Comparison of ENCODE assay signal across 8 mouse cellular contexts in the genomic region with DNA sequence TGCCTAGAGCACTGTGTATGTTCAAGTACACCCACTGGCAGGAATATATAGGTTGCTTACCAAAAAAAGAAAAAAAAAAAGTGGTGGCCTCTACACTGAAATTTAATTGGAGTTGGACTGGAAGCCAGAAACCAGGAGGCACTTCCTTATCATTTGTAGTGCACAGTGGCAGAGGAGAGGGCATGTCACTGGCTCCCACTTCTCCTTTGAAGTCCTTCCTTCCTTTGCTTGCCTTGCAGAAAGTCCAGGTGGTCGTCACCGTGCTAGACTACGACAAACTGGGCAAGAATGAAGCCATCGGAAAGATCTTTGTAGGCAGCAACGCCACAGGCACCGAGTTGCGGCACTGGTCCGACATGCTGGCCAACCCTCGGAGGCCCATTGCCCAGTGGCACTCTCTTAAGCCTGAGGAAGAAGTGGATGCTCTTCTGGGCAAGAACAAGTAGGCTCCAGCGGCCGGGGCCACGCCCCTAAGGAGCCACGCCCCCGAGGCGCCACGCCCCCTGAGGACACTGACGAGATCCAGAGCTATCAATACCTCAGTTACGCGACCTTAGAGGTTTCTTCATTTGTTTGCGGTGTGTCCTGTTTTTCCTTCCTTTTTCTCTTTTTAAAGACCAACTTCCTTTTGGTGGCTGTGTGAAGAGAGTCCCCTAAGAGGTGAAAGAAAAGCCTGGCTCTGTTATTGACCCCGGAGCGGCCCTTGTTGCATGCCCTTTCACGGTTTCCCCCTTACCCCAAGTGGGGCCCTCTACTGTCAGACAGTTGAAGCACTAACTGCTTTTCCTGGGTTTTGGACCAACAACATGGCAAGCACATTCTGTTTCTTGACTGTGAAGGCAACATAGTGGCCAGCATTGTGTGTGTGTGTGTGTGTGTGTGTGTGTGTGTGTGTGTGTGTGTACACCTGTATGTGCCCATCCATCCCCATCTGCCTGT.
A peak's percentile ranks its signal among the peaks of the same experiment; 100 is the strongest.
DNase-seq lines count a peak whose midpoint lies in the region; ATAC-seq and TF ChIP-seq lines count a peak whose summit lies in the region.

No protein-coding gene starts in this region.

- H3K9me3 ChIP-seq in hindbrain, embryonic 12.5 days (replicated peaks): no peaks in the 10 kb centered on the region
- no peaks in the 10 kb centered on the region for H3K9me3 ChIP-seq in hindbrain, postnatal 0 days (ENCODE audit: low read length)

- no peak for TF ChIP-seq POLR2A in lung, adult 2 months (IDR thresholded peaks at IDR 0.05; ENCODE audit: borderline replicate concordance, extremely low read depth, low read depth, low read length)
- TF ChIP-seq POLR2A in small intestine, adult 2 months (IDR thresholded peaks at IDR 0.05; ENCODE audit: low read depth, low read length): no peak

- no peak for ATAC-seq in hindbrain, embryonic 12.5 days (ENCODE audit: low FRiP score)
- ATAC-seq in hindbrain, postnatal 0 days: no peak
- peak; percentile 89 for ATAC-seq in common myeloid progenitor, adult 5-6 weeks (replicated peaks; ENCODE audit: low read depth, poor library complexity, severe bottlenecking)
- peak; percentile 77 to 84 for ATAC-seq in hematopoietic stem cell, adult 5-6 weeks (replicated peaks in 1 of 2; ENCODE audit: insufficient read depth in 1 of 2, low FRiP score in 2 of 2, low TSS enrichment in 1 of 2, low read depth in 1 of 2, poor library complexity in 2 of 2, severe bottlenecking in 2 of 2)

- H3K36me3 ChIP-seq in hindbrain, embryonic 12.5 days: no peaks in the 10 kb centered on the region
- no peaks in the 10 kb centered on the region for H3K36me3 ChIP-seq in hindbrain, postnatal 0 days (ENCODE audit: insufficient read depth, low read length)
- H3K36me3 ChIP-seq in small intestine, adult 2 months (ENCODE audit: control insufficient read depth, insufficient read depth, low read length): no peaks in the 10 kb centered on the region

- H3K4me3 ChIP-seq in hindbrain, embryonic 12.5 days: no peak overlapping the region
- H3K4me3 ChIP-seq in hindbrain, postnatal 0 days (ENCODE audit: low read length): no peak overlapping the region
- no peak overlapping the region for H3K4me3 ChIP-seq in lung, adult 2 months (replicated peaks; ENCODE audit: extremely low read depth, low read depth, low read length)
- H3K4me3 ChIP-seq in small intestine, adult 2 months (ENCODE audit: low read depth, low read length): 0 out of 2 replicates have a peak overlapping the region, but pooled peaks have one; percentile 0

- no peak overlapping the region for H3K27ac ChIP-seq in hindbrain, embryonic 12.5 days
- H3K27ac ChIP-seq in hindbrain, postnatal 0 days: no peak overlapping the region
- H3K27ac ChIP-seq in small intestine, adult 2 months (ENCODE audit: insufficient read depth, low read depth, low read length): no peak overlapping the region

- no peaks in the 10 kb centered on the region; the same call in 1 of the 2 replicates for H3K27me3 ChIP-seq in hindbrain, embryonic 12.5 days
- H3K27me3 ChIP-seq in hindbrain, postnatal 0 days (ENCODE audit: insufficient read depth, low read length): no peaks in the 10 kb centered on the region
- H3K27me3 ChIP-seq in small intestine, adult 2 months (ENCODE audit: control insufficient read depth, insufficient read depth, low read length): no peaks in the 10 kb centered on the region

- 19% methylated on average over 23 of the region's 23 CpGs for WGBS in hindbrain, embryonic 12.5 days
- WGBS in hindbrain, postnatal 0 days: 25% methylated on average over 23 of the region's 23 CpGs
- WGBS in lung, adult 2 months: 24% methylated on average over 23 of the region's 23 CpGs
- 19% methylated on average over 23 of the region's 23 CpGs for WGBS in small intestine, adult 2 months

- H3K9ac ChIP-seq in hindbrain, embryonic 12.5 days: no peak overlapping the region
- no peak overlapping the region for H3K9ac ChIP-seq in hindbrain, postnatal 0 days (replicated peaks; ENCODE audit: low read length)

- no peak for DNase-seq in hindbrain, postnatal 0 days (ENCODE audit: low spot score)
- DNase-seq in lung, adult 2 months: peak; percentile 53
- DNase-seq in layer of hippocampus, adult 11-12 months (ENCODE audit: low spot score): no peak
- DNase-seq in right cerebral cortex, postnatal 10 days (ENCODE audit: low spot score in 2 of 2): no peak

- 0 out of 2 replicates have a peak overlapping the region, but pooled peaks have one; percentile 15 for H3K4me2 ChIP-seq in hindbrain, embryonic 12.5 days (replicated peaks)
- H3K4me2 ChIP-seq in hindbrain, postnatal 0 days (ENCODE audit: low read depth, low read length): no peak overlapping the region

- no peak for TF ChIP-seq CTCF in hindbrain, postnatal 0 days (IDR thresholded peaks at IDR 0.05; ENCODE audit: low read depth)
- TF ChIP-seq CTCF in lung, adult 2 months (IDR thresholded peaks at IDR 0.05; ENCODE audit: insufficient read depth, low read length): no peak
- TF ChIP-seq CTCF in small intestine, adult 2 months (IDR thresholded peaks at IDR 0.05; ENCODE audit: extremely low read depth, insufficient read length, insufficient replicate concordance, low read depth, low read length): no peak

- H3K4me1 ChIP-seq in hindbrain, embryonic 12.5 days: 0 out of 2 replicates have a peak, but pooled peaks cover 5% of the 10 kb centered on the region
- no peaks in the 10 kb centered on the region for H3K4me1 ChIP-seq in hindbrain, postnatal 0 days (ENCODE audit: insufficient read depth, low read length)
- H3K4me1 ChIP-seq in lung, adult 2 months (ENCODE audit: control insufficient read depth, insufficient read depth, low read length): peaks cover 8% of the 10 kb centered on the region; the same call in 1 of the 2 replicates
- peaks cover 5% of the 10 kb centered on the region for H3K4me1 ChIP-seq in small intestine, adult 2 months (ENCODE audit: control insufficient read depth, insufficient read depth, insufficient read length, low read length)

Comparison
In these comparisons a context has a peak if more than half of its experiments do, and no peak if none do; other contexts are left out.
1. ATAC-seq: peak in common myeloid progenitor, adult 5-6 weeks (single experiment) and hematopoietic stem cell, adult 5-6 weeks (2 of 2); none in hindbrain, embryonic 12.5 days (single experiment) and hindbrain, postnatal 0 days (single experiment).